Mouse (Mus musculus) ES-CJ7 (cell line): Measurements from ENCODE around the gene Slc25a35.
"Not testable (repeated sequence)": the region's sequence is repeated elsewhere in the genome, so short reads cannot be mapped to it uniquely, and the experiment has no call there.

Source experiments
- DNase-seq: peaks from one replicate; pipeline ENCODE4 v3.0.0; 2011; ENCODE audit warnings: low read depth, low spot score

Slc25a35 gene

GRCm38 (mm10) chr11:69005193-69005592 is 37.3 kb downstream of the Slc25a35 start:
- no peak for DNase-seq

GRCm38 (mm10) chr11:69006575-69006974 is 38.6 kb downstream of the Slc25a35 start:
- DNase-seq: not testable (repeated sequence)

- DNase-seq: peak; percentile 99
These were observed 40.5 kb downstream of the Slc25a35 start, which contains the start of gene Pfas for GRCm38 (mm10) chr11:69008182-69009121. Pfas (minus strand) TSS chr11:69008460.

- no peak for DNase-seq
These were observed 41.6 kb downstream of the Slc25a35 start for GRCm38 (mm10) chr11:69009508-69009907.

- no peak for DNase-seq
These were observed 42.7 kb downstream of the Slc25a35 start for GRCm38 (mm10) chr11:69010400-69011323.

- not testable (repeated sequence) for DNase-seq
These were observed 43.5 kb downstream of the Slc25a35 start for GRCm38 (mm10) chr11:69011445-69011844.

GRCm38 (mm10) chr11:69012071-69012601 is 44.2 kb downstream of the Slc25a35 start:
- DNase-seq: peak; percentile 93

GRCm38 (mm10) chr11:69015644-69016441 is 47.9 kb downstream of the Slc25a35 start, which contains the start of gene Ctc1:
Ctc1 (plus strand) TSS chr11:69015911.
- peak; percentile 99 for DNase-seq

GRCm38 (mm10) chr11:69016755-69017154 is 48.8 kb downstream of the Slc25a35 start:
- DNase-seq: peak; percentile 44

GRCm38 (mm10) chr11:69020691-69021090 is 52.8 kb downstream of the Slc25a35 start:
- DNase-seq: no peak
